In genomic region chr3:79064096-79064495, GRCm38 (mm10) we compare ENCODE assay signal across 20 mouse cellular contexts.
DNase-seq lines count a peak whose midpoint lies in the region; ATAC-seq and TF ChIP-seq lines count a peak whose summit lies in the region.
"Had no signal": no experiment of that assay in that cellular context is flagged by ENCODE, and none has a peak within 500 bp of the region (broad histone marks: within the 10 kb centered on the region; RNA-seq: fewer than 3 reads in every experiment).

No protein-coding gene starts in this region.

- H3K27me3 ChIP-seq in heart, embryonic 10.5 days (ENCODE audit: insufficient read depth, poor library complexity, severe bottlenecking), result no peaks in the 10 kb centered on the region
- no peaks in the 10 kb centered on the region for H3K27me3 ChIP-seq in midbrain, embryonic 11.5 days (ENCODE audit: control insufficient read depth, insufficient read depth, low read length)
- no peaks in the 10 kb centered on the region for H3K27me3 ChIP-seq in midbrain, embryonic 10.5 days (ENCODE audit: low read depth, poor library complexity, severe bottlenecking)
- H3K27me3 ChIP-seq: CH12.LX, Patski had no signal

- no peak overlapping the region for H3K27ac ChIP-seq in heart, embryonic 10.5 days
- peak overlapping the region; percentile 15; the same call in 1 of the 2 replicates for H3K27ac ChIP-seq in layer of hippocampus, adult 2 months
- H3K27ac ChIP-seq in midbrain, embryonic 11.5 days (ENCODE audit: low read depth, low read length), result no peak overlapping the region
- H3K27ac ChIP-seq in midbrain, embryonic 10.5 days (replicated peaks), result no peak overlapping the region

- TF ChIP-seq CTCF in layer of hippocampus, adult 2 months (conservative IDR thresholded peaks at IDR 0.05), result no peak

- H3K9me3 ChIP-seq in heart, embryonic 10.5 days, result no peaks in the 10 kb centered on the region
- H3K9me3 ChIP-seq in midbrain, embryonic 11.5 days (ENCODE audit: control insufficient read depth, low read length), result no peaks in the 10 kb centered on the region
- no peaks in the 10 kb centered on the region for H3K9me3 ChIP-seq in midbrain, embryonic 10.5 days (replicated peaks)

- H3K36me3 ChIP-seq in heart, embryonic 10.5 days, result peaks cover 43% of the 10 kb centered on the region
- peaks cover 8% of the 10 kb centered on the region; the same call in 1 of the 2 replicates for H3K36me3 ChIP-seq in midbrain, embryonic 11.5 days (ENCODE audit: control insufficient read depth, insufficient read depth, low read length)
- peaks cover 43% of the 10 kb centered on the region for H3K36me3 ChIP-seq in midbrain, embryonic 10.5 days

- DNase-seq in heart, adult 11 months, result peak; percentile 74
- no peak for DNase-seq in heart, embryonic 10.5 days (ENCODE audit: low spot score)
- no peak for DNase-seq in layer of hippocampus, adult 2 months (ENCODE audit: low spot score in 2 of 2)
- no peak for DNase-seq in layer of hippocampus, postnatal 10 days (ENCODE audit: low spot score in 2 of 2)
- DNase-seq in midbrain, embryonic 11.5 days (ENCODE audit: low spot score, missing footprints), result peak; percentile 75
- DNase-seq in midbrain, embryonic 10.5 days (ENCODE audit: low spot score), result no peak
- DNase-seq: adrenal gland, adult 2 months; adrenal gland, adult 8-10 months; adrenal gland, postnatal 10 days; adrenal gland, postnatal 14 days; adrenal gland, postnatal 25 days; adrenal gland, postnatal 36 days; B cell, adult 2 months; cerebellum, adult 11 months; cerebellum, adult 11-12 months; cerebellum, adult 18-20 months had no signal

- no peak overlapping the region for H3K9ac ChIP-seq in midbrain, embryonic 11.5 days (ENCODE audit: low read length)

- 91% methylated on average over 10 of the region's 10 CpGs for WGBS in heart, embryonic 10.5 days
- 90% methylated on average over 10 of the region's 10 CpGs for WGBS in midbrain, embryonic 11.5 days
- 94% methylated on average over 10 of the region's 10 CpGs for WGBS in midbrain, embryonic 10.5 days

- ATAC-seq in midbrain, embryonic 11.5 days (ENCODE audit: low FRiP score), result no peak
- ATAC-seq: activated CD4-positive, CD25-positive, alpha-beta regulatory T cell, adult 4 months; CD4-positive, CD25-positive, alpha-beta regulatory T cell, adult 4 months; Patski had no signal

- H3K4me2 ChIP-seq in midbrain, embryonic 11.5 days, result no peak overlapping the region

- no peak overlapping the region for H3K4me3 ChIP-seq in heart, embryonic 10.5 days
- H3K4me3 ChIP-seq in layer of hippocampus, adult 2 months, result no peak overlapping the region
- H3K4me3 ChIP-seq in midbrain, embryonic 11.5 days (ENCODE audit: low read depth, low read length), result no peak overlapping the region
- H3K4me3 ChIP-seq in midbrain, embryonic 10.5 days, result no peak overlapping the region

- H3K4me1 ChIP-seq in heart, embryonic 10.5 days, result peaks cover 4% of the 10 kb centered on the region; the same call in 1 of the 2 replicates
- H3K4me1 ChIP-seq in midbrain, embryonic 11.5 days (ENCODE audit: control insufficient read depth, insufficient read depth, low read length), result no peaks in the 10 kb centered on the region
- no peaks in the 10 kb centered on the region for H3K4me1 ChIP-seq in midbrain, embryonic 10.5 days

Comparison
In these comparisons a context has a peak if more than half of its experiments do, and no peak if none do; other contexts are left out.
1. DNase-seq: peak in heart, adult 11 months (single experiment) and midbrain, embryonic 11.5 days (single experiment); none in heart, embryonic 10.5 days (single experiment), layer of hippocampus, adult 2 months (0 of 2), layer of hippocampus, postnatal 10 days (0 of 2) and midbrain, embryonic 10.5 days (single experiment).